9 mouse cellular contexts compared by ENCODE assay signal in genomic region chr5:103773100-103773552, GRCm38 (mm10).
DNase-seq lines count a peak whose midpoint lies in the region; ATAC-seq and TF ChIP-seq lines count a peak whose summit lies in the region.
"Had no signal": no experiment of that assay in that cellular context is flagged by ENCODE, and none has a peak within 500 bp of the region (broad histone marks: within the 10 kb centered on the region; RNA-seq: fewer than 3 reads in every experiment).

No protein-coding gene starts in this region.

- peak overlapping the region; percentile 44 for H3K9ac ChIP-seq in embryonic facial prominence, embryonic 11.5 days (replicated peaks; ENCODE audit: low read length)
- peak overlapping the region; percentile 24; the same call in 1 of the 2 replicates for H3K9ac ChIP-seq in heart, postnatal 0 days (replicated peaks; ENCODE audit: low read depth, low read length)
- peak overlapping the region; percentile 43; the same call in 1 of the 2 replicates for H3K9ac ChIP-seq in limb, embryonic 13.5 days
- H3K9ac ChIP-seq in midbrain, embryonic 16.5 days (ENCODE audit: low read depth, low read length): no peak overlapping the region

- H3K4me3 ChIP-seq in embryonic facial prominence, embryonic 11.5 days (ENCODE audit: low read depth, low read length): no peak overlapping the region
- H3K4me3 ChIP-seq in heart, postnatal 0 days (ENCODE audit: low read depth, low read length): peak overlapping the region; percentile 11
- H3K4me3 ChIP-seq in limb, embryonic 13.5 days: 0 out of 2 replicates have a peak overlapping the region, but pooled peaks have one; percentile 7
- H3K4me3 ChIP-seq in midbrain, embryonic 16.5 days (ENCODE audit: low read depth, low read length): no peak overlapping the region
- H3K4me3 ChIP-seq: erythroblast, embryonic 14.5 days had no signal

- no peaks in the 10 kb centered on the region for H3K27me3 ChIP-seq in embryonic facial prominence, embryonic 11.5 days (ENCODE audit: control insufficient read depth, insufficient read depth, low read length)
- H3K27me3 ChIP-seq in heart, postnatal 0 days (ENCODE audit: control insufficient read depth, insufficient read depth, low read length): no peaks in the 10 kb centered on the region
- H3K27me3 ChIP-seq in limb, embryonic 13.5 days: no peaks in the 10 kb centered on the region
- H3K27me3 ChIP-seq in midbrain, embryonic 16.5 days (ENCODE audit: control insufficient read depth, insufficient read depth, low read depth, low read length): no peaks in the 10 kb centered on the region

- DNase-seq in adrenal gland, adult (ENCODE audit: inconsistent age in 2 of 2, low spot score in 1 of 2): peak; percentile 16 to 81
- no peak for DNase-seq in adrenal gland, adult 18-20 months (ENCODE audit: low spot score in 2 of 2)
- peak; percentile 62 for DNase-seq in embryonic facial prominence, embryonic 11.5 days (ENCODE audit: low spot score)
- DNase-seq in heart, postnatal 0 days (ENCODE audit: low spot score): peak; percentile 77
- DNase-seq in spleen, postnatal 36 days (ENCODE audit: low spot score in 2 of 2): no peak
- no peak for DNase-seq in c-Kit-positive CD71-positive TER-119-positive erythroid progenitor cells, embryonic 14.5 days (ENCODE audit: low spot score)

- peaks cover 2% of the 10 kb centered on the region; the same call in 1 of the 2 replicates for H3K4me1 ChIP-seq in embryonic facial prominence, embryonic 11.5 days (ENCODE audit: control insufficient read depth, insufficient read depth, low read length)
- peaks cover 75% of the 10 kb centered on the region for H3K4me1 ChIP-seq in heart, postnatal 0 days (ENCODE audit: control insufficient read depth, insufficient read depth)
- peaks cover 57% of the 10 kb centered on the region for H3K4me1 ChIP-seq in limb, embryonic 13.5 days
- H3K4me1 ChIP-seq in midbrain, embryonic 16.5 days (ENCODE audit: control insufficient read depth, insufficient read depth, low read length): peaks cover 24% of the 10 kb centered on the region

- WGBS in embryonic facial prominence, embryonic 11.5 days: 2% methylated on average over 5 of the region's 5 CpGs
- WGBS in heart, postnatal 0 days: 15% methylated on average over 5 of the region's 5 CpGs
- WGBS in limb, embryonic 13.5 days: 7% methylated on average over 5 of the region's 5 CpGs
- 3% methylated on average over 5 of the region's 5 CpGs for WGBS in midbrain, embryonic 16.5 days

- peak overlapping the region; percentile 67 for H3K27ac ChIP-seq in embryonic facial prominence, embryonic 11.5 days (replicated peaks; ENCODE audit: low read depth, low read length)
- peak overlapping the region; percentile 83 for H3K27ac ChIP-seq in heart, postnatal 0 days (ENCODE audit: low read depth)
- peak overlapping the region; percentile 81 for H3K27ac ChIP-seq in limb, embryonic 13.5 days
- peak overlapping the region; percentile 70 for H3K27ac ChIP-seq in midbrain, embryonic 16.5 days (ENCODE audit: low read length)

- no peaks in the 10 kb centered on the region for H3K36me3 ChIP-seq in embryonic facial prominence, embryonic 11.5 days (replicated peaks; ENCODE audit: control insufficient read depth, insufficient read depth, low read depth, low read length)
- H3K36me3 ChIP-seq in heart, postnatal 0 days (replicated peaks; ENCODE audit: control insufficient read depth, insufficient read depth, low read length): no peaks in the 10 kb centered on the region
- no peaks in the 10 kb centered on the region for H3K36me3 ChIP-seq in limb, embryonic 13.5 days
- no peaks in the 10 kb centered on the region for H3K36me3 ChIP-seq in midbrain, embryonic 16.5 days (ENCODE audit: control insufficient read depth, insufficient read depth, low read length)

- H3K9me3 ChIP-seq in embryonic facial prominence, embryonic 11.5 days (replicated peaks; ENCODE audit: control insufficient read depth, low read length): no peaks in the 10 kb centered on the region
- H3K9me3 ChIP-seq in heart, postnatal 0 days (replicated peaks; ENCODE audit: control insufficient read depth, low read length): no peaks in the 10 kb centered on the region
- no peaks in the 10 kb centered on the region for H3K9me3 ChIP-seq in limb, embryonic 13.5 days
- H3K9me3 ChIP-seq in midbrain, embryonic 16.5 days (replicated peaks; ENCODE audit: control insufficient read depth, low read length, poor library complexity, severe bottlenecking): no peaks in the 10 kb centered on the region

- TF ChIP-seq EP300 in heart, postnatal 0 days (IDR thresholded peaks at IDR 0.05; ENCODE audit: low read depth): no peak

- TF ChIP-seq CTCF in heart, postnatal 0 days (IDR thresholded peaks at IDR 0.05; ENCODE audit: low read depth): no peak

- no peak overlapping the region for H3K4me2 ChIP-seq in embryonic facial prominence, embryonic 11.5 days (ENCODE audit: low read depth, low read length)
- peak overlapping the region; percentile 52 for H3K4me2 ChIP-seq in heart, postnatal 0 days (ENCODE audit: low read depth, low read length)
- H3K4me2 ChIP-seq in limb, embryonic 13.5 days (replicated peaks): peak overlapping the region; percentile 46
- H3K4me2 ChIP-seq in midbrain, embryonic 16.5 days (ENCODE audit: low read length): peak overlapping the region; percentile 8

- no peak for ATAC-seq in embryonic facial prominence, embryonic 11.5 days (replicated peaks; ENCODE audit: insufficient number of reproducible peaks, low FRiP score, low TSS enrichment, low read depth)
- ATAC-seq in heart, postnatal 0 days (ENCODE audit: insufficient read depth, low read depth): peak; percentile 47; the same call in 1 of the 2 replicates
- ATAC-seq in limb, embryonic 13.5 days (ENCODE audit: low FRiP score, low read depth): peak; percentile 62; the same call in 1 of the 2 replicates
- ATAC-seq in midbrain, embryonic 16.5 days: peak; percentile 61; the same call in 1 of the 2 replicates

Comparison
In these comparisons a context has a peak if more than half of its experiments do, and no peak if none do; other contexts are left out.
1. DNase-seq: peak in adrenal gland, adult (2 of 2), embryonic facial prominence, embryonic 11.5 days (single experiment) and heart, postnatal 0 days (single experiment); none in adrenal gland, adult 18-20 months (0 of 2), spleen, postnatal 36 days (0 of 2) and c-Kit-positive CD71-positive TER-119-positive erythroid progenitor cells, embryonic 14.5 days (single experiment).
2. H3K4me3 ChIP-seq: peak in heart, postnatal 0 days (single experiment) and limb, embryonic 13.5 days (single experiment); none in embryonic facial prominence, embryonic 11.5 days (single experiment) and midbrain, embryonic 16.5 days (single experiment).
3. Peak in every context shown above with its lines, with median percentiles within 50 percentile points of each other: H3K27ac ChIP-seq.